Mouse (Mus musculus) midbrain, postnatal 0 days (tissue): ENCODE measurements around the gene Phf23. TPM values are rescaled to one million over a fixed set of nuclear protein-coding genes. Genes with fewer than 3 reads are reported as not detected.

Experiments used
- ATAC-seq: fragments of 200-750 bp; cut with Nextera tagmentation; 2 replicates; pipeline ENCODE4 v1.8.0; 2017; ENCODE audit warnings: moderate number of reproducible peaks, mild to moderate bottlenecking, moderate TSS enrichment, moderate library complexity; ENCODE audit not compliant: low FRiP score
- DNase-seq: peaks from one replicate; pipeline ENCODE4 v3.0.0-alpha.2; 2015; ENCODE audit warnings: low spot score
- H3K27ac ChIP-seq: fragments of 300-500 bp; sonication (generic); 2 replicates; pipeline ENCODE4 v1.5.1; 2014; ENCODE audit warnings: low read depth, mild to moderate bottlenecking, low read length, mixed read lengths
- H3K27me3 ChIP-seq: fragments of 300-500 bp; sonication (generic); 2 replicates; pipeline ENCODE4 v1.6.1; 2014; ENCODE audit warnings: low read length, control low read depth, mixed read lengths; ENCODE audit not compliant: insufficient read depth
- H3K36me3 ChIP-seq: fragments of 300-500 bp; sonication (generic); 2 replicates; pipeline ENCODE4 v1.6.1; 2014; ENCODE audit warnings: low read length, control low read depth, mixed read lengths; ENCODE audit not compliant: insufficient read depth
- H3K4me1 ChIP-seq: fragments of 300-500 bp; sonication (generic); 2 replicates; pipeline ENCODE4 v1.6.1; 2014; ENCODE audit warnings: mild to moderate bottlenecking, control low read depth, antibody characterized with exemption, low read length, mixed read lengths; ENCODE audit not compliant: insufficient read depth
- H3K4me2 ChIP-seq: fragments of 300-500 bp; sonication (generic); 2 replicates; pipeline ENCODE4 v1.6.1; 2014; ENCODE audit warnings: low read depth, mild to moderate bottlenecking, low read length, mixed read lengths; ENCODE audit not compliant: poor library complexity, severe bottlenecking
- H3K4me3 ChIP-seq: fragments of 300-500 bp; sonication (generic); 2 replicates; pipeline ENCODE4 v1.5.1; 2014; ENCODE audit warnings: low read depth, mild to moderate bottlenecking, low read length, moderate library complexity
- H3K9ac ChIP-seq: fragments of 300-500 bp; sonication (generic); replicated peaks from 2 replicates; pipeline ENCODE4 v1.6.1; 2014; ENCODE audit warnings: mild to moderate bottlenecking, low read length, moderate library complexity, mixed read lengths; ENCODE audit not compliant: poor library complexity, severe bottlenecking
- H3K9me3 ChIP-seq: fragments of 300-500 bp; sonication (generic); 2 replicates; pipeline ENCODE4 v1.6.1; 2016; ENCODE audit warnings: low read length, control low read depth
- CTCF ChIP-seq: IDR thresholded peaks from 2 replicates; pipeline ENCODE4 v1.5.1; 2016; ENCODE audit warnings: antibody characterized with exemption, mild to moderate bottlenecking
- WGBS: fragments of 180-500 bp; shearing (Covaris S2); extraction: QIAGEN DNeasy Blood & Tissue Kit; methylation state at CpG from one replicate; pipeline ENCODE4 v1.1.7; 2014; 5-methylcytosine and 5-hydroxymethylcytosine counted together
- polyA plus RNA-seq: library from polyadenylated mRNA; unstranded; fragments of >200 nt; fragmentation: Nextera tagmentation; extraction: Ambion mirVana; gene quantifications from 2 replicates; pipeline ENCODE4 v1.2.1, GENCODE M21; 2015
- total RNA-seq: library from RNA; depleted of rRNA; stranded (reverse); fragments of >200 nt; gene quantifications from 2 replicates; pipeline ENCODE4 v1.2.3, GENCODE M21; 2014

Phf23 gene
- total and polyA plus RNA-seq, 2 experiments from 2014 or later = 40.0 to 45.2 TPM

DNA sequence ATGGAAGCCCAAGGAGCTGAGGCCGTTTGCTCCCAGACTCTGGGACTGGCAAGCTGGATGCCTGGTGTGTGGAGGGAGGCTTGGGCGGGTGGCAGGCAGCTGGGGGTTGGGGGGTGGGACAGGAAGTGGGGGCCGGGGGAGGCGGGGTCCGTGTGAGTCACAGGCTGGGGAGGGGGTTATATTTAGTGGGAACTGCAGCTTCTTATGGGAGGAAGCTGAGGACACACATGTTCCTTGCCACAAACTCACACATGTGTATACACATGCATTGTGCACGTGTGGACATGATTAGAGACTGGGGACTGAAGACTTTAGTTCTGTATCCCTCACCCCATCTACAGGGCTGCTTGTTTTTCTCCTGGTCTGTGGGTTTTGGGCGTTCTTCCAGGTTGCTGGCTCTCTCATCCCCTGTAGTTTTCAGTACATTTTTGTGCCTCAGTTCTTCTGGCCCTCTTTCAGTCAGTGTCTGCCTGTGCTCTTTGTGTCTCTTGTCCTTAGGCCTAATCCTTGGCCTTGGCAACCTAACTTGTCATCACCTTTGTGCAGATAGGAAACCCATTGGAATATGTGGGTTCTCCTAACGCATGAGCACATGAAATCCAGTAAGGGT lies 24.6 kb downstream of the Phf23 start:
- peak overlapping the region; percentile 63 for H3K4me3 ChIP-seq
- TF ChIP-seq CTCF = no peak
- ATAC-seq = no peak
- no peaks in the 10 kb centered on the region for H3K9me3 ChIP-seq
- H3K27ac ChIP-seq = peak overlapping the region; percentile 96
- H3K4me1 ChIP-seq = peaks cover 22% of the 10 kb centered on the region
- 9% methylated on average over 7 of the region's 8 CpGs for WGBS
- H3K9ac ChIP-seq = peak overlapping the region; percentile 80
- DNase-seq = peak; percentile 30
- H3K27me3 ChIP-seq = no peaks in the 10 kb centered on the region
- peak overlapping the region; percentile 87 for H3K4me2 ChIP-seq
- H3K36me3 ChIP-seq = no peaks in the 10 kb centered on the region

DNA sequence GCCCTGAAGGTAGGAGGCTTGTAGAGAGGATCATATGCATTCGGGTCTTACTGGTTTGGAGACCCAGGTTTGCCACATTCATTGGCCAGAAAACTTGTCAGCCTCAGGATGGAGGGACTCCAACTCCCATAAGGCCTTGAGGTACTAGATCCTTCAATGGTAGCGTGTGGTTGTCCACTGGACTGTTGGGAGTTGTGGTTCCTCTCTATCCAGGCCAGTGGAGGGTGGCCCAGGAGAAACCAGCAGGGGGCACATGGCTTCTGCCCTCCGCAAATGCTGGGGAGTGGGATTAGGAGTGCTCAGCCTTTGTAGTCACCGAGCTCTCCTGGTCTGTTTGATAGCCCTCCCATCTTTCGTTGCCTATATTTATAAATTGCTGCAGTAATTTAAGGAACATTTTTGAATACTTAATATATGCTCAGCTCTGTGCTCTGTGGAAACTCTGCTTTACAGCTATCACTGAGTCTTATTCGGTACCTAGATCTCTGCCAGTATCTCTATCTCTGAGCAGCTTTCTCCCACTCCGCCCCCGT lies 25.2 kb downstream of the Phf23 start:
- H3K4me1 ChIP-seq = peaks cover 22% of the 10 kb centered on the region
- under 1% methylated on average over 8 of the region's 8 CpGs for WGBS

DNA sequence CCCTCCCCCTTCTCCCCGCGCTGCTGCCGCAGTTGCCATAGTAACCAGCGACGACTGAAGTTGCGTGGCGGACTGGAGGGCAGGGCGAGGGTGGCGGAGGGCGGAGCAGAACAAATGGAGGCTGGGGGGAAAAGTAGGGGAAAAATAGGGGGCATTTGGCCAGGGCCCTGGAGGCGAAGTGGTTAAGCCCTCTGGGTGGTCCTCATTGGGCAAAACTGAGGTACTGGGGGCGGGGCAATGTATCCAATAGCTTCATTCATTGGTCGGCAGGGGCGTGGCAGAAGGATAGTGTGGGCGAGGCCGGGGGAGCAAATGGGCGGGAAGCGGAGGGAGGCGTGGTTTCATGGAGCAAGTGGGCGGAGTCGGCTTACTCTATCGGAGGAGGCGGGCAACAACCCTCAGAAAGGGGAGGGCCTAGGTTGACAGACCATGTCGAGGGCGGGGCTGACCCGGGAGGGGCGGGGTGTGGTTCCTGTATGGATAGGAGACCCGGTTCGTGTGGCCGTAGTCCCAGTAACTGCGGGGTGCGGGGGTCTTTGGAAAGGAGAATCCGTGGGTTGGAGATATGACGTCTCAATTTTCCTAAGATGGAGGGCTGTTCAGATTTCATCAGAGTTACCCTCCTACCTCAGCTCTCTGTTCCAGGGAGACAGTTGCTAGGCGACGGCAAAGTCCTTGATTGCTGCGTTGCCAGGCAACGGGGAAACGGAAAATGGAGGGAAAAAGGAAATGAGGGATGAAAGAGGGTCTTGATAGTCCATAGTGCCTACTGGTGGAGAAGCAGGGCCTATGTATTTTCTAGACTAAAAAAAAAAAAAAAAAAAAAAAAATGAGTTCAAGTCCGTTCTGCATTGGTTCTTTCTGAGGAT lies 25.9 kb downstream of the Phf23 start:
- peak overlapping the region; percentile 96 for H3K27ac ChIP-seq
- DNase-seq = peak; percentile 100
- H3K9me3 ChIP-seq = no peaks in the 10 kb centered on the region
- H3K4me1 ChIP-seq = peaks cover 27% of the 10 kb centered on the region
- under 1% methylated on average over 39 of the region's 40 CpGs for WGBS
- no peaks in the 10 kb centered on the region for H3K27me3 ChIP-seq
- no peaks in the 10 kb centered on the region for H3K36me3 ChIP-seq
- peak overlapping the region; percentile 63 for H3K4me3 ChIP-seq
- ATAC-seq = peak; percentile 87
- TF ChIP-seq CTCF = peak; percentile 61
- H3K9ac ChIP-seq = peak overlapping the region; percentile 42
- peak overlapping the region; percentile 87 for H3K4me2 ChIP-seq

More for the DNA sequence above, 25.2 kb downstream of the Phf23 start:
- H3K9me3 ChIP-seq = no peaks in the 10 kb centered on the region
- peak; percentile 77 for TF ChIP-seq CTCF
- H3K27ac ChIP-seq = peak overlapping the region; percentile 96
- no peaks in the 10 kb centered on the region for H3K27me3 ChIP-seq
- H3K9ac ChIP-seq = peak overlapping the region; percentile 42; the same call in 1 of the 2 replicates
- ATAC-seq (peak; percentile 82), DNase-seq (peak; percentile 94)
- peak overlapping the region; percentile 87 for H3K4me2 ChIP-seq
- no peaks in the 10 kb centered on the region for H3K36me3 ChIP-seq
- H3K4me3 ChIP-seq = peak overlapping the region; percentile 63

- no peak for TF ChIP-seq CTCF
Measured at GRCm38 (mm10) chr11:70023481-70024150, 28.0 kb downstream of the Phf23 start.

GRCm38 (mm10) chr11:70024151-70024514 lies 28.6 kb downstream of the Phf23 start:
- ATAC-seq = no peak
- TF ChIP-seq CTCF = no peak

More at GRCm38 (mm10) chr11:70023481-70024150, 28.0 kb downstream of the Phf23 start:
- Histone ChIP-seq H3K4me1 (peaks cover 37% of the 10 kb centered on the region), H3K4me2 (peak overlapping the region; percentile 68), H3K9me3 (no peaks in the 10 kb centered on the region), H3K27ac (no peak overlapping the region), H3K4me3 (peak overlapping the region; percentile 35), H3K36me3 (no peaks in the 10 kb centered on the region), H3K9ac (peak overlapping the region; percentile 58), H3K27me3 (no peaks in the 10 kb centered on the region)
- WGBS = 5% methylated on average over 22 of the region's 29 CpGs
- ATAC-seq (no peak), DNase-seq (peak; percentile 64)

More at GRCm38 (mm10) chr11:70024151-70024514, 28.6 kb downstream of the Phf23 start:
- DNase-seq = no peak
- peak overlapping the region; percentile 35 for H3K4me3 ChIP-seq
- H3K27me3 ChIP-seq = no peaks in the 10 kb centered on the region
- WGBS = 11% methylated on average over 6 of the region's 6 CpGs
- peak overlapping the region; percentile 68 for H3K4me2 ChIP-seq
- H3K4me1 ChIP-seq = peaks cover 40% of the 10 kb centered on the region
- peak overlapping the region; percentile 58 for H3K9ac ChIP-seq
- H3K9me3 ChIP-seq = no peaks in the 10 kb centered on the region
- peak overlapping the region; percentile 26 for H3K27ac ChIP-seq
- no peaks in the 10 kb centered on the region for H3K36me3 ChIP-seq
